Mouse (Mus musculus): ENCODE results near the gene Ccpg1os. TPM values are rescaled to one million over a fixed set of nuclear protein-coding genes. Genes with fewer than 3 reads are reported as not detected.

The Ccpg1os gene
- total and polyA plus RNA-seq, 3 experiments = 2.3 to 4.6 TPM; not detected in 1

GRCm38 (mm10) chr9:73030443-73030842 is 45.3 kb upstream of the Ccpg1os start:
- Histone ChIP-seq H3K27me3 (ENCODE audit: control insufficient read depth in 1 of 2, insufficient read depth in 2 of 2, low read length in 2 of 2) (no peaks in the 10 kb centered on the region), H3K9ac (ENCODE audit: control insufficient read depth, low read depth, low read length, poor library complexity, severe bottlenecking) (no peak overlapping the region), H3K9me3 (replicated peaks; ENCODE audit: insufficient read depth, low read length) (no peaks in the 10 kb centered on the region), H3K36me3 (ENCODE audit: control insufficient read depth in 1 of 2, insufficient read depth in 2 of 2, low read length in 2 of 2) (no peaks in the 10 kb centered on the region; a peak in 1 of 4 replicates), H3K4me3 (ENCODE audit: control insufficient read depth in 1 of 2, insufficient read depth in 1 of 2, low read depth in 2 of 2, low read length in 2 of 2) (no peak overlapping the region), H3K79me2 (ENCODE audit: control insufficient read depth, insufficient read depth, low read length, poor library complexity) (no peaks in the 10 kb centered on the region), H3K4me1 (ENCODE audit: control insufficient read depth in 1 of 2, insufficient read depth in 2 of 2, low read length in 2 of 2) (no peaks in the 10 kb centered on the region), H3K27ac (ENCODE audit: control insufficient read depth, low read depth, low read length) (no peak overlapping the region)
- TF ChIP-seq MAX (IDR thresholded peaks at IDR 0.05; ENCODE audit: low read length) = no peak
- TF ChIP-seq USF1 (IDR thresholded peaks at IDR 0.05; ENCODE audit: low read depth, low read length) = no peak
- no peak for TF ChIP-seq RAD21 (IDR thresholded peaks at IDR 0.05; ENCODE audit: low read depth, low read length)
- TF ChIP-seq KAT2A (conservative IDR thresholded peaks at IDR 0.05; ENCODE audit: low read depth, low read length) = no peak
- TF ChIP-seq POLR2AphosphoS2 (IDR thresholded peaks at IDR 0.05; ENCODE audit: low read length) = no peak
- TF ChIP-seq MYB (IDR thresholded peaks at IDR 0.05; ENCODE audit: low read depth, low read length) = no peak
- DNase-seq (ENCODE audit: low read depth, low spot score) = no peak

- no peaks in the 10 kb centered on the region for H3K79me2 ChIP-seq (ENCODE audit: control insufficient read depth, insufficient read depth, low read length, poor library complexity)
- H3K4me1 ChIP-seq (ENCODE audit: control insufficient read depth in 1 of 2, insufficient read depth in 2 of 2, low read length in 2 of 2) = no peaks in the 10 kb centered on the region
- no peak overlapping the region for H3K9ac ChIP-seq (ENCODE audit: control insufficient read depth, low read depth, low read length, poor library complexity, severe bottlenecking)
- no peaks in the 10 kb centered on the region for H3K9me3 ChIP-seq (replicated peaks; ENCODE audit: insufficient read depth, low read length)
- TF ChIP-seq MYC (IDR thresholded peaks at IDR 0.05; ENCODE audit: low read depth, low read length) (no peak), RCOR1 (IDR thresholded peaks at IDR 0.05; ENCODE audit: low read depth, low read length) (no peak), MAZ (IDR thresholded peaks at IDR 0.05; ENCODE audit: low read depth, low read length) (no peak), TBP (IDR thresholded peaks at IDR 0.05; ENCODE audit: low read depth, low read length) (no peak), MAX (IDR thresholded peaks at IDR 0.05; ENCODE audit: low read length) (no peak), GABPA (IDR thresholded peaks at IDR 0.05; ENCODE audit: low read depth, low read length) (no peak), GATA1 (IDR thresholded peaks at IDR 0.05; ENCODE audit: low read depth, low read length) (no peak), USF1 (IDR thresholded peaks at IDR 0.05; ENCODE audit: low read depth, low read length) (no peak), JUND (IDR thresholded peaks at IDR 0.05; ENCODE audit: low read depth, low read length) (no peak), USF2 (IDR thresholded peaks at IDR 0.05; ENCODE audit: borderline replicate concordance in 1 of 2, insufficient read depth in 1 of 2, low read depth in 1 of 2, low read length in 2 of 2) (no peak), RAD21 (IDR thresholded peaks at IDR 0.05; ENCODE audit: low read depth, low read length) (no peak), SIN3A (IDR thresholded peaks at IDR 0.05; ENCODE audit: low read length) (no peak), ZMIZ1 (IDR thresholded peaks at IDR 0.05; ENCODE audit: low read depth, low read length) (no peak), CTCF (IDR thresholded peaks at IDR 0.05 in 2 of 3, conservative IDR thresholded peaks at IDR 0.05 in 1 of 3; ENCODE audit: control insufficient read depth in 1 of 3, insufficient read depth in 1 of 3, low read depth in 2 of 3, low read length in 3 of 3, poor library complexity in 1 of 3, severe bottlenecking in 1 of 3) (no peak), TAL1 (IDR thresholded peaks at IDR 0.05; ENCODE audit: low read length) (no peak), CHD1 (IDR thresholded peaks at IDR 0.05; ENCODE audit: low read depth, low read length) (no peak), POLR2AphosphoS2 (IDR thresholded peaks at IDR 0.05; ENCODE audit: low read length) (no peak), EP300 (IDR thresholded peaks at IDR 0.05; ENCODE audit: low read depth in 1 of 2, low read length in 2 of 2) (no peak), NRF1 (IDR thresholded peaks at IDR 0.05; ENCODE audit: insufficient read depth, low read depth, low read length, poor library complexity, severe bottlenecking) (no peak)
- H3K27me3 ChIP-seq (ENCODE audit: control insufficient read depth in 1 of 2, insufficient read depth in 2 of 2, low read length in 2 of 2) = no peaks in the 10 kb centered on the region
- H3K4me3 ChIP-seq (ENCODE audit: control insufficient read depth in 1 of 2, insufficient read depth in 1 of 2, low read depth in 2 of 2, low read length in 2 of 2) = no peak overlapping the region
- H3K36me3 ChIP-seq (ENCODE audit: control insufficient read depth in 1 of 2, insufficient read depth in 2 of 2, low read length in 2 of 2) = no peaks in the 10 kb centered on the region
- no peak for DNase-seq (ENCODE audit: low read depth, low spot score)
- H3K27ac ChIP-seq (ENCODE audit: control insufficient read depth, low read depth, low read length) = no peak overlapping the region
Observed at GRCm38 (mm10) chr9:73025818-73026636, 40.8 kb upstream of the Ccpg1os start.

All from MEL (cell line).